Mouse (Mus musculus): Measurements from ENCODE around the gene Prkaa2. TPM values are rescaled to one million over a fixed set of nuclear protein-coding genes. Genes with fewer than 3 reads are reported as not detected.
"Not testable (repeated sequence)": the region's sequence is repeated elsewhere in the genome, so short reads cannot be mapped to it uniquely, and the experiment has no call there.

The Prkaa2 gene
- polyA plus RNA-seq, 1 experiment from 2014 or later: 16.8 TPM

DNA sequence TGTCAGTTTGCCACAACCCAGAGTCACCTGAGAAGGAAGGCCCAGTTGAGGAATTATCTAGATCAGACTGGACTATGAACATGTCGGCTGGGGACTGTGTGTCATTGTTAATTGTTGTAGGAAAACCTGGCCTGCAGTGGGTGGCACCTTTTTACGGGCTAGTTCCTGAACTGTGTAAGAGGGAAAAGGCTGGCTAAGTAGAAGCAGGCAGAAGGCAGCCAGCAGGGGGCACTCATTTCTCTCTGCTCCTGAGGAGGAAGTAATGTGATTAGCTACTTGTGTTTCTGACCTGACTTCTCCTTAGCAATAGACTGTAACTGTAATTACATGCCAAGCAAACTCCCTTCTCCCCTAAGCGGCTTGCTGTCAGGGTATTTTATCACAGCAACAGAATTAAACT lies 38.7 kb downstream of the Prkaa2 start:
- Histone ChIP-seq H3K27me3 (replicated peaks) (no peaks in the 10 kb centered on the region), H3K27ac (no peak overlapping the region), H3K36me3 (replicated peaks) (no peaks in the 10 kb centered on the region), H3K4me3 (no peak overlapping the region), H3K4me2 (no peak overlapping the region), H3K4me1 (no peaks in the 10 kb centered on the region), H3K9me3 (no peaks in the 10 kb centered on the region), H3K9ac (no peak overlapping the region)
- WGBS: 36% methylated on average over 3 of the region's 3 CpGs
- ATAC-seq (replicated peaks): no peak

DNA sequence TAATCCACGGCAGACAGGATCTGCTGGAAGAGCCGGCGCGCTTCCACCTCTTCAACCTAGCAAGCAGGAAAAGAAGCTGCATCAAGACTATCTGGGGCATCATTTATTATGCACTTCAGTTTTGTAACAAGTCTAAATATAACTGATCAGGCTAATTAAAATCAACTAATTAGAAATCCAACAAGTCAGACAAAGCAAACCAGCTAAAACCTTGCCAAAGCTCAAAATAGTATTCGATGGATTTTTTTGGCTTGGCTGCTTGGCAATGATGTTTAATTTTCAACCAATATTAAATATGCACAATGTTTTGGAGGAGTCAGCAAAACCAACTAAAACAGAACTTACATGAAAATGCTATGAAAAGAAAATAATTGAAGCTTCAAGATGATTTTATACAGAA lies 58.4 kb downstream of the Prkaa2 start:
- H3K9ac ChIP-seq: no peak overlapping the region
- no peak overlapping the region for H3K4me3 ChIP-seq
- no peaks in the 10 kb centered on the region for H3K9me3 ChIP-seq
- no peaks in the 10 kb centered on the region; the same call in 1 of the 2 replicates for H3K36me3 ChIP-seq (replicated peaks)
- ATAC-seq (replicated peaks): no peak
- no peaks in the 10 kb centered on the region for H3K27me3 ChIP-seq (replicated peaks)
- 84% methylated on average over 5 of the region's 5 CpGs for WGBS
- no peak overlapping the region for H3K27ac ChIP-seq
- no peaks in the 10 kb centered on the region for H3K4me1 ChIP-seq
- H3K4me2 ChIP-seq: no peak overlapping the region

DNA sequence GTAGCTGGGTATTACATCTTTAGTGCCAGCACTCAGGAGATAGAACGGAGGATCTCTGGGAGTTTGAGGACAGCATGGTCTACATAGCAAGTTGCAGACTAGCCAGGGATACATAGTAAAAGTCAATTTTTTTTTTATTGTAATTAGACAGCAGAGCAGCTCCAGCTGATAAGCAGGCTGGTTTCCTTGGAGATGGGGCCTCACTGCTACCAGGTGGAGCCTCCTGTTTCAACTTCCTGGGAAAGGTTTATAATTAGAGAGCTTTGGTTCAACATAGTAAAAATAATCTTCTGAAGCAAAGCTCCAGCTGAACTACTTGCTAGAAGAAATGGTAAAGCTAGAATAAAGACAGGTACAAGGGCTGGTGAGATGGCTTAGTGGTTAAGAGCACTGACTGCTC lies 59.6 kb downstream of the Prkaa2 start:
- no peaks in the 10 kb centered on the region for H3K9me3 ChIP-seq
- no peak for ATAC-seq (replicated peaks)
- no peaks in the 10 kb centered on the region for H3K27me3 ChIP-seq (replicated peaks)
- H3K4me2 ChIP-seq: no peak overlapping the region
- no peak overlapping the region for H3K4me3 ChIP-seq
- no peaks in the 10 kb centered on the region for H3K4me1 ChIP-seq
- WGBS: 89% methylated on average over 1 of the region's 1 CpGs
- no peaks in the 10 kb centered on the region; the same call in 1 of the 2 replicates for H3K36me3 ChIP-seq (replicated peaks)
- no peak overlapping the region for H3K9ac ChIP-seq
- no peak overlapping the region for H3K27ac ChIP-seq

DNA sequence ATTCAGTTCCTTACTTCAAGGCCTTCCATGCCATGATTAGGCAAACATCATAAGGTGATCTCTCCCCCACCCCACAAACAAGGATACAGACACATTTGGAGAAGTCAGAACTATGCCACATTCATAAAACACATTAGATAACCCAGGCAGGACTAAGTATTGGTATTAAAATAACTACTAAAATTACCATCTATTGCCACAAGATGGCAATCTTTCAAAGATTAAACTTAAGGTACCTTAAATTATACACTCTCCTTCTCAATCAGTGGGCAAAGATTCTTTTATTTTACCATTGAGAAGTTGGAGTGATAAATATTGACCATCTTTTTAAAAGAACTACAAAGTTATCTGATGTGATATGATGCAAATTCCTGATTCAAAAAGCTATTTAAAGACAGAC lies 75.4 kb downstream of the Prkaa2 start:
- no peak for ATAC-seq (replicated peaks)
- H3K4me3 ChIP-seq: no peak overlapping the region
- H3K9ac ChIP-seq: no peak overlapping the region
- H3K9me3 ChIP-seq: no peaks in the 10 kb centered on the region
- no peaks in the 10 kb centered on the region for H3K36me3 ChIP-seq (replicated peaks)
- no peak overlapping the region for H3K4me2 ChIP-seq
- no peak overlapping the region for H3K27ac ChIP-seq
- no peaks in the 10 kb centered on the region for H3K4me1 ChIP-seq
- no peaks in the 10 kb centered on the region for H3K27me3 ChIP-seq (replicated peaks)

DNA sequence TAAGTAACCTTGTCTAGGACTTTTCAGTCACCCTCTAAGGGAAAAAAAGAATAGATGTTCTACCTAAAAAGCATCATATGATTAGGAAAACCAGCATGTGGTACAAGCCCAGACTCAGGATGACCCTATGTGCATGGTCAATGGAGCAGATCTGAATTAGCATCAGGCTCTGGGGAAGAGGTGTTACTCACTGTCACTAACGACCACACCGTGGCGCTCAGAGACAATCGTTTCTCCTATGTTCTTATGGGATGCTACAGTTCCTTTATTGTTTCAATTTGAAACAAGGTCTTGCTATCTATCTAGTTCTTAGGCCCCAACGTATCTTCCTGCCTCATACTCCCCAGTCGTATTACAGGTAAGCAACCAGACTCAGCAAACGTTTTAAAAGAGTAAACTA lies 76.5 kb downstream of the Prkaa2 start:
- ATAC-seq (replicated peaks): no peak
- Histone ChIP-seq H3K9me3 (no peaks in the 10 kb centered on the region), H3K4me3 (no peak overlapping the region), H3K4me1 (no peaks in the 10 kb centered on the region), H3K9ac (no peak overlapping the region), H3K36me3 (replicated peaks) (no peaks in the 10 kb centered on the region), H3K4me2 (no peak overlapping the region), H3K27me3 (replicated peaks) (no peaks in the 10 kb centered on the region), H3K27ac (no peak overlapping the region)
- WGBS: 46% methylated on average over 7 of the region's 7 CpGs

DNA sequence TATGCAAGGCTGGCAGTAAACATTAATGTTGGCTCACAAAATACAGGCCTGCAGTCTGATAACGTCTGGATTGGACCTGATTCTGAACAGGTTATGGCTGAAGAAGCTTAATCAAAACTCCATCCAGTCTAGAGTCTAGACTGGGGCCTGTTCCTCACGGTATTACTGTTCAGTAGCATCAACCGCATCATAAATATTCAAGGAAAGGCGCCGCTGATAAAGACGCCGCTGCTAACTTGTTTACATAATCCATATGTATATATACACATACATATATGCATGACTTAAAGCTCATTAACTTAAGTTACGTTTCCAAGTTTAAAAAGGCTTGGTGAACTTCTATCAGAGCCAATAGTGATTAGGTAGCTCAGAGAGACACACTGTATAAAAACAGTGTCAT lies 78.6 kb downstream of the Prkaa2 start:
- no peak for ATAC-seq (replicated peaks)
- H3K4me3 ChIP-seq: no peak overlapping the region
- H3K36me3 ChIP-seq (replicated peaks): no peaks in the 10 kb centered on the region
- WGBS: 43% methylated on average over 8 of the region's 8 CpGs
- H3K9me3 ChIP-seq: no peaks in the 10 kb centered on the region
- H3K9ac ChIP-seq: no peak overlapping the region
- H3K27me3 ChIP-seq (replicated peaks): no peaks in the 10 kb centered on the region
- H3K4me2 ChIP-seq: no peak overlapping the region
- H3K27ac ChIP-seq: no peak overlapping the region
- no peaks in the 10 kb centered on the region for H3K4me1 ChIP-seq

DNA sequence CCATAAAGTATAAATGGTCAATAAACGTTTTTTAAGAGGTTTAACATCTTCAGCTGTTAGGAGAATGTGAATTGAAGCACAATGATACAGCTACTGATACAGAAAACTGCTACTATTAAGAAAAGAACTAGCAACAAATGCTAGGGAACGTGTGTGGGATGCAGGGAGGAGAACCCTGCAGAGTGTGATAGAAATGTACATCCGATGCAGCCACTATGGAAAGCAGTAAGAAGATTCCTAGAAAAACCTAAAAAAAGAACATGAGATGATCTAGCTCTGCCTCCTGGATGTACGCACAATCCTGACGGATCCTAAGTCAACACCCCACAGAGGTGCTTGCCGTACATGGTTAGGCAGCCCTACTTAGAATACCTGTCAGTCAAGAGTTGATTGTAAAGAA lies 82.4 kb downstream of the Prkaa2 start:
- H3K9me3 ChIP-seq: no peaks in the 10 kb centered on the region
- no peaks in the 10 kb centered on the region for H3K27me3 ChIP-seq (replicated peaks)
- H3K4me1 ChIP-seq: no peaks in the 10 kb centered on the region
- H3K27ac ChIP-seq: no peak overlapping the region
- no peak overlapping the region for H3K4me3 ChIP-seq
- ATAC-seq (replicated peaks): no peak
- WGBS: 77% methylated on average over 6 of the region's 6 CpGs
- no peak overlapping the region for H3K9ac ChIP-seq
- H3K4me2 ChIP-seq: no peak overlapping the region
- no peaks in the 10 kb centered on the region for H3K36me3 ChIP-seq (replicated peaks)

DNA sequence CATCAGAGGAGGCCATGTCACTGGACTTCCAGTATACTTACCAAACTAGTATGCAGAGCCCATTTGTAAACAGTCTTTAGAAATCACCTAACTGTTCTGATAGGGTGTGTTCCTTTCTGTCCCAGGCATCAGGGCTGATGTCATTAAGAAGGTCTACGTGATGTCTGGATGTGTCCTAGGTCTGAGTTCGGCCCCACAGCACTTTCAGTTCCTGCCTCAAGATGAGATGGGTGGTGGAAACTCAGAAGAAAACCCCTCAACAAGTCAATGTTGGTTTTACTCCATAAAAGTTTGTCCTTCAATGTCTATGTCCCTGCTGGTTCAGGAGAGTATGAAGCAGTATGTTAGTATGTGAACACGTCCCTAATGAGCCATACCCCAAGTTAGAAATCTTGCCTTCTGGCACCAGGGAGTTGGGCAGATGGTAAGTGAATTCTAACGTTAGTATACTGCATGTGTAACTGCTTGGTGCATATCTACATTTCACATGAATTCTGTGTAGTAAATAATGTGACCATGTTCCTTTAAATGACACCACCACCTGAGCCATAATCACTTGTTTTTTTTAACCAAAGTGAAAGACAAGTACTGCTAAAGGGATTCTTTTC lies 93.6 kb downstream of the Prkaa2 start:
- H3K9me3 ChIP-seq: no peaks in the 10 kb centered on the region
- no peak overlapping the region for H3K27ac ChIP-seq
- H3K27me3 ChIP-seq (replicated peaks): no peaks in the 10 kb centered on the region
- WGBS: 88% methylated on average over 4 of the region's 4 CpGs
- no peak for ATAC-seq (replicated peaks)
- H3K4me1 ChIP-seq: no peaks in the 10 kb centered on the region
- no peak overlapping the region for H3K4me3 ChIP-seq
- H3K9ac ChIP-seq: no peak overlapping the region
- no peaks in the 10 kb centered on the region for H3K36me3 ChIP-seq (replicated peaks)
- no peak overlapping the region for H3K4me2 ChIP-seq

DNA sequence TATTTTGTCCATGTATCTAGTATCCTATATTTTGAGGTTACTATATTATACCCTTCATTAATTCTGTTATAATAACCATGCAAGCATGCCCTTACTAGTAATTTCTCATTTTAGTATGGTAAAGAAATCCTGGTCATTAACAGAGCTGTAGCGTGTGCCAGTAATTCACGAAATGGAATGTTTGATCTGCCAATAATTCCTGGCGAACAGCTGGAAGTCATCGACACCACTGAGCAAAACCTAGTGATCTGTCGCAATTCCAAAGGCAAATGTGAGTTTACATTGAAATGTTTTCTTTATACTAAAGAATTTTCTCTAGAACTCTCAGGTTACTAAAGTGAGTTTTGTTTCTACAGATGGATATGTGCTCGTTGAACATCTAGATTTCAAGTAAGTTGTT lies 94.2 kb downstream of the Prkaa2 start:
- H3K4me2 ChIP-seq: no peak overlapping the region
- H3K27ac ChIP-seq: no peak overlapping the region
- ATAC-seq (replicated peaks): no peak
- 79% methylated on average over 6 of the region's 6 CpGs for WGBS
- H3K4me1 ChIP-seq: no peaks in the 10 kb centered on the region
- no peak overlapping the region for H3K4me3 ChIP-seq
- no peak overlapping the region for H3K9ac ChIP-seq
- H3K27me3 ChIP-seq (replicated peaks): no peaks in the 10 kb centered on the region
- no peaks in the 10 kb centered on the region for H3K36me3 ChIP-seq (replicated peaks)
- H3K9me3 ChIP-seq: no peaks in the 10 kb centered on the region

DNA sequence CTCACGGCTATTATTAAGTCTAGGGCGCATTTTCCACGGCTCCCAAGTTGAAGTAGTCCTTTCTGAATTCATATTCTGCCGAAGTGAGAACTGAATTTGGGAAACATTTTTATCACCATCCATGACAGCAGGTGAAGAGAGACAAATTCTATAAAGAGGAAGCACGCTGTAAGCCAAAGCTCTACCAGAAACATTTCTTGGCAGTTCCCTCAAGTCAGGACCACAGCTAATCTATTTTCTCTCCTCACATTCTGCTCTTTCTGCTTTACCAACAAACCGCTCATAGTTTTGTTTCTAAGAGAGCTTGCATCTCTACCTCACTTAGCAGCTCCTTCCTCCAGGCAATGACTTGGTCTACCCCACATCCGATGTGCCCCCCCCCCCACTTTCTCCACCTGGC lies 96.0 kb downstream of the Prkaa2 start:
- no peak overlapping the region for H3K27ac ChIP-seq
- no peak overlapping the region for H3K4me3 ChIP-seq
- H3K36me3 ChIP-seq (replicated peaks): no peaks in the 10 kb centered on the region
- no peak for ATAC-seq (replicated peaks)
- H3K9ac ChIP-seq: no peak overlapping the region
- 92% methylated on average over 7 of the region's 7 CpGs for WGBS
- H3K4me1 ChIP-seq: no peaks in the 10 kb centered on the region
- no peaks in the 10 kb centered on the region for H3K27me3 ChIP-seq (replicated peaks)
- H3K9me3 ChIP-seq: no peaks in the 10 kb centered on the region
- H3K4me2 ChIP-seq: no peak overlapping the region

DNA sequence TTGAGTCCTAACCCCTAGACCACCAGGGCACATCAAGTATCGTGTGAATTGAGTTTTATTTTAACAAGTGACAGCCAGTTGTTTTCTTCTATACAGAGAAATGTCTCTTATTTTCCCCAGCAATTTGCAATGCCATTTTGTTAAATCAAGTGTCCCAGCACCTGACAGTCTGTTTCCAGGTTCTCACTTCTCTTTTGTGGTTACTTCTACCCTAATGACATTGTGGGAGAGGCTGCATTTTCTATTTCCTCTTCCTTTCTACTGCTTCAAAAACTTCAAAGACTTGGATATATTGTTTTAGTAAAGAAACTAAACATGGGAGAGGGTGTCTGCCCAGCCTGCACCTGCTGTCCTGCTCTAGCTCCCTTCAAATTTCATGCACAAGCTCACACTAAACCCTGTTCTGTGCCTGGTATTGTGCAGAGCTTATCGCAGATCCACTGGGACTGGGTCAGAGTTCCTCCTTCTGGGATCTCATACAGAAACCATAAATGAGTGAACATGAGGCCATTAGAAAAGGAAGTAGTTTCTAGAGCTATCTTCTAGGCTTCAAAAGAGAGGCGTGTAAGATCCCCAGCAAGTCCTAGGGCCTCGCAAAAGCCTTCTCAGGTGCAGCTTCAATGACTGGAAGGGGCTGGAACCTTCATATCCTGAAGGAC lies 102.2 kb downstream of the Prkaa2 start:
- H3K9me3 ChIP-seq: no peaks in the 10 kb centered on the region
- ATAC-seq (replicated peaks): no peak
- H3K27me3 ChIP-seq (replicated peaks): no peaks in the 10 kb centered on the region
- H3K4me1 ChIP-seq: no peaks in the 10 kb centered on the region
- H3K36me3 ChIP-seq (replicated peaks): no peaks in the 10 kb centered on the region
- WGBS: 90% methylated on average over 4 of the region's 4 CpGs
- H3K9ac ChIP-seq: no peak overlapping the region
- H3K4me2 ChIP-seq: no peak overlapping the region
- H3K27ac ChIP-seq: no peak overlapping the region
- no peak overlapping the region for H3K4me3 ChIP-seq

DNA sequence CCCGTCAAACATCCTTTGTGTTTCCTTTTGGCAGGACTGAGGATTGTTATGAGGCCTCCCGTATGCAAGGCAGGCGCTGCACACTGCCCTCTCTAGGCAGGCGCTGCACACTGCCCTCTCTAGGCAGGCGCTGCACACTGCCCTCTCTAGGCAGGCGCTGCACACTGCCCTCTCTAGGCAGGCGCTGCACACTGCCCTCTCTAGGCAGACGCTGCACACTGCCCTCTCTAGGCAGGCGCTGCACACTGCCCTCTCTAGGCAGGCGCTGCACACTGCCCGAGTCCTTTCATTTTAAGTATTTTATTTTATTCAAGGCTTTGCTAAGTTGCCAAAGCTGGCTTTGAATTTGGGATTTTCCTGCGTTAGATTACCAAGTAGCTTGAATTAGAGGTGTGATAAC lies 105.0 kb downstream of the Prkaa2 start:
- ATAC-seq (replicated peaks); H3K9me3 ChIP-seq; H3K4me1 ChIP-seq; H3K36me3 ChIP-seq (replicated peaks); H3K27me3 ChIP-seq (replicated peaks); H3K4me2 ChIP-seq; H3K9ac ChIP-seq; H3K27ac ChIP-seq; H3K4me3 ChIP-seq: not testable (repeated sequence)
- 87% methylated on average over 12 of the region's 12 CpGs for WGBS

DNA sequence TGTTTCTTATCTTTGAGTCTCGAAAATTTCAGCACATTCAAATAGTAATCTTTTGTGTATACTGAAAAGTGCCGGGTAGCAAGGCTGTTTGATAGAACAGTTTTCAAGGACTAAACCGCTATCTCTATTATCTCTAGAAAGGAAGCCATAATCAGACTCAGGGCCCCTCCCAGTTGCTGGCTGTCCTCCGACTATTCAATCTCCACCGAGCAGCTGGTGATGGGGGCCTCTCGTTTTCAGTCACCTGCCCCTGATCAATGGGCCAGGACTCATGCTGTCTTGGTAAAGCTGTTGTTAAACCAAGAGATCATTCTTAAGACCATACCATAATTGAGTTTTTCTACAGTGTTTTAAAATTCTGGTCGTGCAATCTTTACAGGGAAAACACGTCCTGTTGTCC lies 105.6 kb downstream of the Prkaa2 start:
- WGBS: 72% methylated on average over 8 of the region's 8 CpGs
- ATAC-seq (replicated peaks): no peak
- H3K9me3 ChIP-seq: no peaks in the 10 kb centered on the region
- no peak overlapping the region for H3K9ac ChIP-seq
- H3K4me3 ChIP-seq: no peak overlapping the region
- no peaks in the 10 kb centered on the region for H3K36me3 ChIP-seq (replicated peaks)
- no peak overlapping the region for H3K4me2 ChIP-seq
- H3K27ac ChIP-seq: no peak overlapping the region
- no peaks in the 10 kb centered on the region for H3K4me1 ChIP-seq
- H3K27me3 ChIP-seq (replicated peaks): no peaks in the 10 kb centered on the region
